Mouse (Mus musculus): Measurements from ENCODE around the gene Ace2.

DNA sequence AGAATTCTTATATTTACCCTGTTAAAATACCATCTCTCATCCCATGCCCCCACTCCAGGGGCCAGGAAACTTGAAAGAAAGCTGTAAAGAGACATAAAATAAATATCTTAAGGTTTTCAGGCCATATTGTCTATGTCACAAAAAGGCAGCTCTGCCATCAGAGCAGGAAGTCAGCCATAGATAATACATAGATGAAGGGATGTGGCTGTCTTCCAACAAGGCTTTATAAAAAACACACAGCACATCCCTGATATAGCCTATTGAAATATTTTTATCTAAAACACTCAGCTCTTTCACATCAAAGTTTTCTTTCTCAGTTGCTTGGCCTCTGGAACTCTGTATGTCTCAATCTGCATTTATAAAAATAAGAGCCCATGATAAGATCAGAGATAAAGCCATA is 14.5 kb downstream of the Ace2 start:
- TF ChIP-seq POLR2A (IDR thresholded peaks at IDR 0.05; ENCODE audit: low read depth, low read length) (no peak), CTCF (IDR thresholded peaks at IDR 0.05; ENCODE audit: borderline replicate concordance, insufficient read depth, low read length) (no peak)

Data from embryonic fibroblast, embryonic 13.5 days (primary cell).